Mouse (Mus musculus) CH12.LX (cell line): Measurements from ENCODE around the gene Krt81. TPM values are rescaled to one million over a fixed set of nuclear protein-coding genes. Genes with fewer than 3 reads are reported as not detected.

Experiments used
- DNase-seq: peaks from one replicate; pipeline ENCODE4 v3.0.0-alpha.2; 2013; ENCODE audit errors: extremely low read depth
- H3K27ac ChIP-seq: 2 replicates; pipeline ENCODE4 v1.5.1; 2012; ENCODE audit warnings: low read depth, mild to moderate bottlenecking, control low read depth, moderate library complexity; ENCODE audit not compliant: insufficient read depth
- H3K27me3 ChIP-seq: replicated peaks from 2 replicates; pipeline ENCODE3; 2012; ENCODE audit warnings: inconsistent platforms
- H3K36me3 ChIP-seq, 2 experiments: replicated peaks in 1 of 2; 2 replicates each; pipeline versions ENCODE3 to v1.6.1; 2012; ENCODE audit warnings: inconsistent platforms in 1 of 2, low read length in 1 of 2, mild to moderate bottlenecking in 1 of 2, mixed read lengths in 1 of 2, moderate library complexity in 1 of 2; ENCODE audit not compliant: control insufficient read depth in 1 of 2, insufficient read depth in 1 of 2
- H3K4me1 ChIP-seq, 2 experiments: 2 replicates each; pipeline ENCODE4 v1.6.1; 2012; ENCODE audit warnings: inconsistent platforms in 1 of 2, moderate library complexity in 1 of 2; ENCODE audit not compliant: insufficient read depth in 2 of 2, control insufficient read depth in 1 of 2
- H3K4me2 ChIP-seq: 2 replicates; pipeline ENCODE4 v1.6.1; 2012; ENCODE audit warnings: low read depth, mild to moderate bottlenecking, control low read depth; ENCODE audit not compliant: poor library complexity, insufficient read depth, severe bottlenecking
- H3K4me3 ChIP-seq, 3 experiments: fragments of 150-350 bp in 1 of 3; sonication (generic) in 1 of 3; replicated peaks in 1 of 3; 2 replicates each; pipeline versions ENCODE3 to v1.5.1; 2011 to 2012; ENCODE audit warnings: low read depth in 2 of 3, low read length in 2 of 3, mild to moderate bottlenecking in 2 of 3, moderate library complexity in 2 of 3, control low read depth in 1 of 3, improper control_type of control experiment in 1 of 3, inconsistent platforms in 1 of 3, mixed read lengths in 1 of 3; ENCODE audit not compliant: poor library complexity in 1 of 3
- H3K79me2 ChIP-seq: replicated peaks from 2 replicates; pipeline ENCODE4 v1.6.1; 2012; ENCODE audit warnings: mild to moderate bottlenecking, moderate library complexity; ENCODE audit not compliant: control insufficient read depth, poor library complexity, insufficient read depth, severe bottlenecking; ENCODE audit errors: extremely low read depth
- H3K9ac ChIP-seq: 2 replicates; pipeline ENCODE4 v1.6.1; 2012; ENCODE audit warnings: low read depth, mild to moderate bottlenecking, control low read depth, moderate library complexity; ENCODE audit not compliant: insufficient read depth
- H3K9me3 ChIP-seq: replicated peaks from 2 replicates; pipeline ENCODE3; 2012; ENCODE audit warnings: low read length, inconsistent platforms, mixed read lengths
- BHLHE40 ChIP-seq: IDR thresholded peaks from 2 replicates; pipeline ENCODE4 v1.6.1; 2011; ENCODE audit warnings: mild to moderate bottlenecking, low read depth, low read length, improper control_type of control experiment
- CHD1 ChIP-seq: IDR thresholded peaks from 2 replicates; pipeline ENCODE4 v1.6.1; 2012; ENCODE audit warnings: low read depth, low read length, improper control_type of control experiment, inconsistent platforms
- CHD2 ChIP-seq: IDR thresholded peaks from 2 replicates; pipeline ENCODE4 v1.6.1; 2011; ENCODE audit warnings: low read length, improper control_type of control experiment
- CTCF ChIP-seq, 2 experiments: IDR thresholded peaks in 1 of 2; conservative IDR thresholded peaks in 1 of 2; 2 replicates each; pipeline ENCODE4 v1.5.1; 2011 to 2012; ENCODE audit warnings: low read depth in 2 of 2, low read length in 2 of 2, improper control_type of control experiment in 1 of 2, inconsistent platforms in 1 of 2, mild to moderate bottlenecking in 1 of 2, moderate library complexity in 1 of 2
- ETS1 ChIP-seq: conservative IDR thresholded peaks from 2 replicates; pipeline ENCODE4 v1.6.1; 2012; ENCODE audit warnings: low read depth, mild to moderate bottlenecking, inconsistent platforms, low read length, improper control_type of control experiment, moderate library complexity
- GABPA ChIP-seq: IDR thresholded peaks from 2 replicates; pipeline ENCODE4 v1.6.1; 2012; ENCODE audit warnings: low read depth, low read length, improper control_type of control experiment, inconsistent platforms; ENCODE audit not compliant: insufficient replicate concordance
- HCFC1 ChIP-seq: IDR thresholded peaks from 2 replicates; pipeline ENCODE4 v1.6.1; 2012; ENCODE audit warnings: low read depth, mild to moderate bottlenecking, inconsistent platforms, low read length, improper control_type of control experiment
- JUN ChIP-seq: IDR thresholded peaks from 2 replicates; pipeline ENCODE4 v1.6.1; 2011; ENCODE audit warnings: low read depth, mild to moderate bottlenecking, low read length, improper control_type of control experiment, moderate library complexity; ENCODE audit not compliant: insufficient read depth
- JUND ChIP-seq: conservative IDR thresholded peaks from 2 replicates; pipeline ENCODE4 v1.6.1; 2011; ENCODE audit warnings: low read depth, low read length, improper control_type of control experiment
- KAT2A ChIP-seq: IDR thresholded peaks from 2 replicates; pipeline ENCODE4 v1.6.1; 2012; ENCODE audit warnings: low read length, improper control_type of control experiment, inconsistent platforms; ENCODE audit not compliant: insufficient replicate concordance
- MAFK ChIP-seq: IDR thresholded peaks from 2 replicates; pipeline ENCODE4 v1.6.1; 2011; ENCODE audit warnings: low read length, improper control_type of control experiment; ENCODE audit not compliant: insufficient replicate concordance
- MAX ChIP-seq: IDR thresholded peaks from 2 replicates; pipeline ENCODE4 v1.6.1; 2011; ENCODE audit warnings: low read length, improper control_type of control experiment
- MAZ ChIP-seq: IDR thresholded peaks from 2 replicates; pipeline ENCODE4 v1.6.1; 2012; ENCODE audit warnings: low read depth, mild to moderate bottlenecking, inconsistent platforms, low read length, improper control_type of control experiment, moderate library complexity
- MYC ChIP-seq: IDR thresholded peaks from 2 replicates; pipeline ENCODE4 v1.6.1; 2011; ENCODE audit warnings: low read depth, mild to moderate bottlenecking, improper control_type of control experiment, low read length
- NRF1 ChIP-seq: IDR thresholded peaks from 2 replicates; pipeline ENCODE4 v1.6.1; 2014; ENCODE audit warnings: low read depth, mild to moderate bottlenecking, inconsistent platforms, low read length, improper control_type of control experiment, moderate library complexity
- PAX5 ChIP-seq: IDR thresholded peaks from 2 replicates; pipeline ENCODE4 v1.6.1; 2012; ENCODE audit warnings: low read length, inconsistent platforms, mixed read lengths
- POLR2A ChIP-seq: IDR thresholded peaks from 2 replicates; pipeline ENCODE4 v1.6.1; 2011; ENCODE audit warnings: low read depth, mild to moderate bottlenecking, improper control_type of control experiment, low read length
- POLR2AphosphoS2 ChIP-seq: IDR thresholded peaks from 2 replicates; pipeline ENCODE4 v1.6.1; 2011; ENCODE audit warnings: low read depth, low read length, improper control_type of control experiment
- RAD21 ChIP-seq: IDR thresholded peaks from 2 replicates; pipeline ENCODE4 v1.6.1; 2011; ENCODE audit warnings: low read depth, mild to moderate bottlenecking, low read length, improper control_type of control experiment, moderate library complexity
- SIN3A ChIP-seq: IDR thresholded peaks from 2 replicates; pipeline ENCODE4 v1.6.1; 2012; ENCODE audit warnings: low read length, improper control_type of control experiment, inconsistent platforms
- SMC3 ChIP-seq: IDR thresholded peaks from 2 replicates; pipeline ENCODE4 v1.6.1; 2011; ENCODE audit warnings: low read depth, low read length, improper control_type of control experiment
- TBP ChIP-seq: conservative IDR thresholded peaks from 2 replicates; pipeline ENCODE4 v1.6.1; 2011; ENCODE audit warnings: low read depth, low read length, improper control_type of control experiment
- TCF12 ChIP-seq: IDR thresholded peaks from 2 replicates; pipeline ENCODE4 v1.6.1; 2014; ENCODE audit warnings: low read depth, mild to moderate bottlenecking, inconsistent platforms, low read length, improper control_type of control experiment
- UBTF ChIP-seq: IDR thresholded peaks from 2 replicates; pipeline ENCODE4 v1.6.1; 2012; ENCODE audit warnings: low read depth, mild to moderate bottlenecking, inconsistent platforms, low read length, improper control_type of control experiment, moderate library complexity
- USF1 ChIP-seq: IDR thresholded peaks from 2 replicates; pipeline ENCODE4 v1.6.1; 2014; ENCODE audit warnings: low read depth, mild to moderate bottlenecking, inconsistent platforms, low read length, improper control_type of control experiment
- USF2 ChIP-seq: conservative IDR thresholded peaks from 2 replicates; pipeline ENCODE4 v1.6.1; 2011; ENCODE audit warnings: low read depth, low read length, improper control_type of control experiment
- ZC3H11A ChIP-seq: IDR thresholded peaks from 2 replicates; pipeline ENCODE4 v1.6.1; 2012; ENCODE audit warnings: low read depth, mild to moderate bottlenecking, inconsistent platforms, low read length, improper control_type of control experiment
- ZNF384 ChIP-seq: IDR thresholded peaks from 2 replicates; pipeline ENCODE4 v1.6.1; 2012; ENCODE audit warnings: low read depth, low read length, improper control_type of control experiment, inconsistent platforms
- dilution Hi-C: fragments of 300-500 bp; cut with MboI; formaldehyde crosslinking; loops from 2 replicates; pipeline ENCODE4 v1.14.3; 2020; ENCODE audit warnings: low sequenced_read_pairs; ENCODE audit not compliant: extremely low pct_unique_long_range_greater_than_20kb, extremely low pct_ligation_motif_present
- in situ Hi-C: fragments of 300-500 bp; cut with MboI; formaldehyde crosslinking; loops from 3 replicates; pipeline ENCODE4 v1.14.3; 2019; ENCODE audit warnings: low sequenced_read_pairs, low pct_ligation_motif_present, low pct_unique_long_range_greater_than_20kb, mixed read lengths
- polyA plus RNA-seq: library from polyadenylated mRNA; unstranded; fragments of >175 nt; gene quantifications from 2 replicates; pipeline ENCODE4 v1.2.1, GENCODE M21; 2012; ENCODE audit warnings: low read depth; ENCODE audit not compliant: insufficient read length
- total RNA-seq, 2 experiments: library from RNA; depleted of rRNA; stranded (reverse); fragments of 300-350 nt in 1 of 2; fragments of >200 nt in 1 of 2; gene quantifications; 2 replicates each; pipeline ENCODE4 v1.2.3; 2012 to 2014

The Krt81 gene
- total and polyA plus RNA-seq, 3 experiments = not detected

GRCm38 (mm10) chr15:101506896-101507758, 43.6 kb upstream of the Krt81 start:
- Histone ChIP-seq H3K9ac (no peak overlapping the region), H3K4me2 (no peak overlapping the region), H3K4me1 (no peaks in the 10 kb centered on the region), H3K27ac (no peak overlapping the region), H3K9me3 (no peaks in the 10 kb centered on the region), H3K4me3 (no peak overlapping the region), H3K36me3 (no peaks in the 10 kb centered on the region), H3K27me3 (peaks cover 88% of the 10 kb centered on the region), H3K79me2 (no peaks in the 10 kb centered on the region)
- in situ Hi-C loops = no loop called here
- no peak for DNase-seq
- no peak for TF ChIP-seq PAX5
- TF ChIP-seq TBP = no peak
- no peak for TF ChIP-seq USF1
- no peak for TF ChIP-seq JUND
- TF ChIP-seq BHLHE40 = no peak
- TF ChIP-seq ETS1 = no peak
- TF ChIP-seq KAT2A = no peak
- TF ChIP-seq NRF1 = no peak
- TF ChIP-seq SMC3 = no peak
- no peak for TF ChIP-seq POLR2A
- no peak for TF ChIP-seq MAFK
- TF ChIP-seq TCF12 = no peak
- TF ChIP-seq JUN = no peak
- no peak for TF ChIP-seq ZC3H11A
- TF ChIP-seq POLR2AphosphoS2 = no peak
- no peak for TF ChIP-seq MAZ
- no peak for TF ChIP-seq CHD2
- no peak for TF ChIP-seq GABPA
- TF ChIP-seq USF2 = no peak
- dilution Hi-C loops = no loop called here

DNA sequence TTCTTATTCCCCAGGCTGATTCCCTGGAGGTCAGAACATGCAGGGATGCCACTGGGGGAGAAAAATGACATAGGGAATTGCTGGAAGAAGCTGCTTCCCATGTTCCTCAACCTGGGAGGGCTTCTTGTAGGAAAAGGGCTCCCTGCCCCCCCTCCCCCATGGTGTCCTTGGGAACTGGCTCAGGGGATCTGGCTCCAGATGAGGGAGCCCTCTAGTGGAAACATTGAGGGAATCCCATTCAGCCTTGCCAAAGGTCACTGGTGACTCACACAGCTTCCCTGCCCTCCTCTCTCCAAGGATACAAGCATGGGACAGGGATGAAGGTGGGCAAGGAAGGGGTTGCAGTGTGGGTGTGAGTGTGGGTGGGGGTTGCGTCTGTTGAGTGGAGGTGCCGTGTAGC, 33.6 kb upstream of the Krt81 start:
- H3K36me3 ChIP-seq = no peaks in the 10 kb centered on the region
- dilution Hi-C loops = no loop called here

More for the DNA sequence above, 33.6 kb upstream of the Krt81 start:
- Histone ChIP-seq H3K4me3 (no peak overlapping the region), H3K4me1 (no peaks in the 10 kb centered on the region), H3K27me3 (peaks cover 92% of the 10 kb centered on the region), H3K9me3 (no peaks in the 10 kb centered on the region), H3K27ac (no peak overlapping the region), H3K9ac (no peak overlapping the region), H3K79me2 (no peaks in the 10 kb centered on the region), H3K4me2 (no peak overlapping the region)
- in situ Hi-C loops = loop anchor here (5.0 kb wide), 1 partner anchor 155 kb away; no protein-coding TSS in a partner anchor
- peak; percentile 20 for DNase-seq
- TF ChIP-seq USF1 (no peak), MYC (no peak), SMC3 (peak; percentile 66), JUND (no peak), RAD21 (peak; percentile 35), ETS1 (no peak), HCFC1 (no peak), ZNF384 (no peak), BHLHE40 (no peak), MAZ (no peak), ZC3H11A (no peak), GABPA (no peak), MAFK (no peak), MAX (no peak), SIN3A (no peak), KAT2A (no peak), UBTF (no peak), CHD1 (no peak), CTCF (conservative IDR thresholded peaks at IDR 0.05 in 1 of 2, IDR thresholded peaks at IDR 0.05 in 1 of 2; ENCODE audit: low read depth in 2 of 2, low read length in 2 of 2) (peak in 1 of 2 experiments; percentile 65; a peak in 2 of 4 replicates), USF2 (no peak), CHD2 (no peak), POLR2AphosphoS2 (no peak), NRF1 (no peak), TCF12 (no peak)
